Mouse (Mus musculus) ovary, postnatal 36 days (tissue): ENCODE results near the gene Cela2a.
"Not testable (repeated sequence)": the region's sequence is repeated elsewhere in the genome, so short reads cannot be mapped to it uniquely, and the experiment has no call there.

Experiments used
- DNase-seq: peaks from one replicate; pipeline ENCODE4 v3.0.0; 2022; ENCODE audit warnings: low spot score, mixed read lengths

Gene Cela2a

GRCm38 (mm10) chr4:141797545-141797944, 28.4 kb downstream of the Cela2a start:
- DNase-seq: no peak

GRCm38 (mm10) chr4:141796954-141797353, 29.0 kb downstream of the Cela2a start:
- no peak for DNase-seq

- peak; percentile 42 for DNase-seq
These were observed 29.6 kb downstream of the Cela2a start for GRCm38 (mm10) chr4:141796356-141796755.

GRCm38 (mm10) chr4:141794152-141794535, 31.8 kb downstream of the Cela2a start:
- DNase-seq: no peak

- DNase-seq: peak; percentile 99
These were observed 32.4 kb downstream of the Cela2a start, which contains the start of gene Casp9 for GRCm38 (mm10) chr4:141793282-141794151. Gene Casp9, plus strand, starts transcription at chr4:141793612.

- DNase-seq: no peak
These were observed 33.2 kb downstream of the Cela2a start for GRCm38 (mm10) chr4:141792554-141793281.

- no peak for DNase-seq
These were observed 34.0 kb downstream of the Cela2a start for GRCm38 (mm10) chr4:141791951-141792350.

- DNase-seq: no peak
These were observed 34.5 kb downstream of the Cela2a start for GRCm38 (mm10) chr4:141791486-141791885.

- peak; percentile 96 for DNase-seq
These were observed 35.4 kb downstream of the Cela2a start, which contains the start of gene Dnajc16 for GRCm38 (mm10) chr4:141790524-141790990. Gene Dnajc16, minus strand, starts transcription at chr4:141790931.

GRCm38 (mm10) chr4:141789564-141790218, 36.3 kb downstream of the Cela2a start:
- DNase-seq: no peak

GRCm38 (mm10) chr4:141787462-141787861, 38.5 kb downstream of the Cela2a start:
- no peak for DNase-seq

GRCm38 (mm10) chr4:141787046-141787445, 38.9 kb downstream of the Cela2a start:
- DNase-seq: no peak

GRCm38 (mm10) chr4:141786141-141786540, 39.8 kb downstream of the Cela2a start:
- no peak for DNase-seq

GRCm38 (mm10) chr4:141784835-141785234, 41.1 kb downstream of the Cela2a start:
- no peak for DNase-seq

- DNase-seq: no peak
These were observed 44.6 kb downstream of the Cela2a start for GRCm38 (mm10) chr4:141781201-141781985.

GRCm38 (mm10) chr4:141779828-141780227, 46.1 kb downstream of the Cela2a start:
- no peak for DNase-seq

- DNase-seq: not testable (repeated sequence)
These were observed 52.9 kb downstream of the Cela2a start for GRCm38 (mm10) chr4:141773019-141773418.

GRCm38 (mm10) chr4:141771823-141772222, 54.1 kb downstream of the Cela2a start:
- DNase-seq: no peak

- DNase-seq: no peak
These were observed 56.3 kb downstream of the Cela2a start for GRCm38 (mm10) chr4:141769501-141770160.

GRCm38 (mm10) chr4:141767353-141768036, 58.5 kb downstream of the Cela2a start:
- peak; percentile 52 for DNase-seq
